Mouse (Mus musculus) natural killer cell, adult 2 months (primary cell): ENCODE results near the gene Sort1.

Experiments
- DNase-seq, 2 experiments: peaks; one replicate each; pipeline ENCODE4 v3.0.0; 2022; ENCODE audit warnings: low spot score in 2 of 2

Gene Sort1

DNA sequence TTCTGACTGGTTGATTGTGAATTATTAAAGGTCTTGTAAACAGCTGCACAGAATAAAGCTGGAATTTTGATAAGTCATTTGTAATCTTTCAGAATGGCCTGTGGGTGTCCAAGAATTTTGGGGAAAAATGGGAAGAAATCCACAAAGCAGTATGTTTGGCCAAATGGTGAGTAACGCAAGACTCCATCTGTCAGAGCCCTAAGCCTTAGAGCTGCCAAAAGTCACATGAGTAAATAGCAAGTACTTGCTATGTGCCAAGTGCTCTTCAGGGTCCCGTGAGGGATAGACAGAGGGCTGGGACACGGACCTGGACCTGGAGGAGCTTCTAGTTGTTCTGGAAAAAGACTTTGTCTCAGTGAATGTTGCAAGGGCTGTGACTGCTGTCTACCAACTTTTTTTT is 44.0 kb downstream of the Sort1 start:
- no peak for DNase-seq

DNA sequence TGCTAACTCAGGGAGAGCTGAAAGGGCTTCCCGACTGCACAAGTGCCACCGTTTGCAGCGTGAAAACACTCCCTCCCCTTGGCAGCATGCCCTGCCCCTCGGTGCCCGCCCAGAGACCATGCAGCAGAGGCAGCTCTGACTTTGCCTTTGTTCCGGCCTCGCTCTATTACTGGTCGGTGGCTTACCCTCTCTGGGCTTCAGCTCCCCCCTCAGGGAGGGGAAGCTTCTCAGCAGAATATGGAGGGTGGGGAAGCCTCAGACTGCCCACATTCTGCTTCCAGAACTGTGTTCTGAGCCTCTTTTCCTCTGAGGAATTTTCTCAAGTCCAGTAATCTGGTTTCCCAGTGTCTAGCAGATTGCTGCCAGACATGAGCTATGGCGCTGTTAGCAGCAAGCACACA is 44.6 kb downstream of the Sort1 start:
- no peak for DNase-seq

DNA sequence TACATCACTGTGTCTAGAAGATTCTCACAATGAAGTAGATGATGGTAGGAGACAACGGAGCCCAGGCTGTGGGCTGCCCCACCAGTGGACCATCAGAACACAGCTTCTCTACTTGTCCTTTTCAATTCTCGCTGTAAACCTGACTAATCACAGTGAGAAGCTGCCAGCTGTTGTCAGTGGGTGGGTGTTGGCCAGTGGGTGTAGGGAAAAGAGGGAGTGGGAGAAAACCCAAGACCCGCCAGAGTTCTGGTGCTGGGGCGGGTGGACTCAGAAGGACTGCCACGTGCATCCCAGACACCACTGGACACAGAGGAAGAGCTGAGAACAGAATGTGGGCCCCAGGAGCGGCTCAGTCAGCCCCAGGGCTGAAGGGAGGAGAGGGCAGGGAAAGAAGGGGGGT is 46.9 kb downstream of the Sort1 start:
- DNase-seq: no peak

DNA sequence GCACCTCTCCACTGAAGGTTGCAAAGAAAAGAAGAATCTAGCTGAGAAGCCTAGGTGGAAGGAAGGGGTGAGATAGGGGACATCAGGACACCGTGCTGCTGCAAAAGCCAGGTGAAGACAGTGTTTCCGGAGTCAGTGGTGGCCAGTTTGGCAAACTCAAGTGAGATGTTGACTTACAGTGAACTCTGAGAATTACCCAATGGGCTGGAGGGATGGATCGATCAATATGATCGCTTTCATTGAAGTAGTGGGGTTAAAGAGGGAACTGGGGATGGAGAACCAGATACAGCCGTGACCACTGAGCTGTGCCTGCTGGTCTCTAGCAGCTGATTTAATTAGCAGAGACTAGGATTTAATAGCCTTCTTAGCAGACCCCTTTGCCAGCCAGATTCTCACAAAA is 53.0 kb downstream of the Sort1 start:
- DNase-seq: no peak

DNA sequence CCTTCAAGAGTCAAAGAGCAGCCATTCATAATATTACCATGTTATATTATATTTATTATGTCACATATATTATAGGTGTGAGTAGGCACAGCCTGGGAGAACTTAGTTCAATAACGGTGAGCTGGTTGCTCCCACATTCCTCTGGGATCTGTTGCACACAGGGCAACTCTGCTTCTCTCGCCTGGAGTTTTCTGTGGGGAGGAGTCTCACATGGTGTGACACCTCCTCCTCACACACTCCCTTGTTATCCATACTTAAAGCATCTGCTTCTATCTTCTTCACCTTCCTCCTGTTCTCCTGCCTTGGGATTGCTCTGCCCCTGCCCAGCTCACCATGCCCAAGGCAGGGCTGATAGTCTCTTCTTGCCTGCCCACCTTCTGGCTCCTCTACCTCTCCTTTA is 57.2 kb downstream of the Sort1 start:
- no peak for DNase-seq

DNA sequence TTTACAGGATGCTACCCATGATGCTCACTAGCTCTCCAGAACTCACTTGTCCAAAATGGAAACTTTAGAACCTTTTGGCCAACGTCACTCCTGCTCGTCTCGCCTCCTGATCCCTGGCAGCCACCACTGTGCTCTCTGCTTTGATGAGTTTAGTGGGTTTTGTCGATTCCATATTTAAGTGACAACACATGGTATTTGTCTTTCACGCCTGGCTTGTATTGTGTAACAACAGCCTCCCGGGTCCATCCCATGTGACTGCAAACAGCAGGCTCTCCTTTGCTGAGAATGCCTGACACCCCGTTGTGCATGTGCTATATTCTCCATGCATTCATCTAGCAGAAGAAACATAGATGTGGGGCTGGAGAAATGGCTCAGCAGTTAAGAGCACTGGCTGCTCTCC is 58.3 kb downstream of the Sort1 start:
- DNase-seq: no peak

DNA sequence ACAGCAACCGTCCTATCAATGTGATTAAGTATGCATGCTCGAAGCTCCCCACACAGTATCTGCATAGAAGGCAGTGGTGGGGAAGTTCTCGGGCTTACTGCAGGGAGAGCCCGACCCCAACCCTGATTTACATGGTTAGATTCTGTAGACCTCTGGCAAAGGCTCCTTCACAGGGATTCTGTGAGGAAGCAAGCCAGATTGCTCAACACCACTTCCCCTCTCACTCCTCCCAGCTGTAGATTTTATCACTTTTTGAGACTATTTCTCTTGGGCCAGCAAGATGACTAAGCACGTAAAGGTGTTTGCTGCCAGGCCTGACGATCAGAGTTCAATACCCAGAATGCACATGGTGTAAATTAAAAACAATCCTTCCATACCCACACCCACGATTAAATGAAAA is 62.0 kb downstream of the Sort1 start:
- DNase-seq: no peak

DNA sequence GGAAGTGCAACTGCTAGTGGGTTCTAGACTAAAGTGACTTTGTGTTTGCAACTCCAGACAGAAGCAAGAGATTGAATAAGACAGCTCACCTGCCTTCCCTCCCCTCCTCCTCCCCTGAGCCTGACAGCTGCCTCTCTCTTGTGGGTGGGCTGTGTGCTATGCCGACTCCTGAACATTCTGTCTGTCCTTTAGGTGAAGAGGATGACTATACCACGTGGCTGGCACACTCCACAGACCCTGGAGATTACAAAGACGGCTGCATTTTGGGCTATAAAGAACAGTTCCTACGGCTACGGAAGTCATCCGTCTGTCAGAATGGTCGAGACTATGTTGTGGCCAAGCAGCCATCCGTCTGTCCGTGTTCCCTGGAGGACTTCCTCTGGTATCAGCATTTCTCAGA is 64.5 kb downstream of the Sort1 start:
- DNase-seq: no peak

DNA sequence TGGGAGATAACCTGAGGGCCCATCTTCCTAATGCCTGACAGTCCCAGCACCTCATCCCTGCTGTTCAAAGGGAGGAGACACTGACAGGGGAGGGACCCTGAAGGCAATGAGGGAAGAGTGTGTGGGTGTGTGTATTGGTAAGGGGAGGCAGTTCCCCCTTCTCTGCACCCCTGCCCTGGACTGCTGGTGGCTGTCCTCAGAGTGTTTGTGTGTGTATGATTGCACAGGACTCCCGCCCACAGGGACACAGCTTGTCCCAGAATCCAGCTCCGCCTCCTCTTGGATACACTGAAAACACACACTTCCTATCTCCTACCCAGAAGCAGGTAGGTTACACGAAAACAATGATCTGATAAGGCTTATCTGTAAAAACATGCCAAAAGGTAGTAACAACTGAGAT is 71.4 kb downstream of the Sort1 start:
- DNase-seq: no peak

DNA sequence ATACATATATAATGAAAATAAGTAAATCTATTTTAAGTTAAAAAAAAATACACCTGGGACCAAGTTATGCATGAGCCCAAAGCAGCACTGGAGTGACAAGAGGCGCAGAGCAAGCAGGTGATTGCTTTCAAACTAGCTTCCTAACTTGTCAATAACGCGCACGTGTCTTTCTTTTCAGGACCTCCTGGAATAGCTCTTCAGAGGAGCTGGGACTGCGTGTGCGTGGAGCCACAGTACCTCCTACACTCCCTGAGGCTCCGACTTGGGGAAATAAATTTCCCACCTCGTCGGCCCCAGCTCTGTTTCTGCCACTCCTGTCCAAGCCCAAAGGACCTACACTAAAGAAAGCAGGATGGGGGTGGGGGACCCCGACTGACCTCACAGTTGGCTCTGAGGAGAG is 73.2 kb downstream of the Sort1 start:
- DNase-seq: no peak

DNA sequence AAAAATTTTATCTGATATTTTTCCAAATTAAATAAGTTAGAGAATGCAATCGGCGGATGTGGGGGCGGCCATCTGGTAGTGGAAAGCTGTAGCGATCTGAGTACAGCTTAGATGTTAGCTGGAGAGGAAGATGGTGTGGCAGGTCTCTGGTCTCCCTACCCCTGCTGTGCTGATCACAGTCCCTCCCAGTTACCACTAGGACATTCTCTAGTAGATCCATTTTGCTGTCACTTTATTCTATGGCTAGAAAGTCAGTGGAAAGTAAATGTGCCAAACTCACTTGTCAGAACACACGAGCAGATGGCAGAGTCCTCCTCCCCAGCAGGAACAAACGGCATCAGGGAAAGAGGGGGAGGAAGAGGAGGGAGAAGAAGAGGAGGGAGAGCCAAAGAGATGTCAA is 74.6 kb downstream of the Sort1 start:
- no peak for DNase-seq

DNA sequence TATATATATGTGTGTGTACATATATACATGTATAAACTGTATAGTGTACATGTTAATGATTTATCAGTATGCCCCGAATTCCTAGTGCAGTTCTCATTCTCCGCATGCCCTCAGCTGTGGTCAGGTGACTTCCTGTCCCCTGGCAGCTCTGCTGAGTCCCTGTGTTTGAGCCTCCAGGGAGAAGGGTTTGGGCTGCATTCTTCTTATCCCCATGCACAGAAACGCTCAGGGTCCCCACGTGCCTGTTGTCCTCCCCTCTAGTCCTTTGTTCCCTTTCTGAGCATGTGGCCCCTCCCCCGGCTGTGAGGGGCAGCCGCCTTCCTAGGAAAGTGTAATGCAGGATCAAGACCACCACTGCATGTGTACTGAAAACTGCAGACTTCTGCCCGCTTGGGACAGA is 77.0 kb downstream of the Sort1 start:
- no peak for DNase-seq

DNA sequence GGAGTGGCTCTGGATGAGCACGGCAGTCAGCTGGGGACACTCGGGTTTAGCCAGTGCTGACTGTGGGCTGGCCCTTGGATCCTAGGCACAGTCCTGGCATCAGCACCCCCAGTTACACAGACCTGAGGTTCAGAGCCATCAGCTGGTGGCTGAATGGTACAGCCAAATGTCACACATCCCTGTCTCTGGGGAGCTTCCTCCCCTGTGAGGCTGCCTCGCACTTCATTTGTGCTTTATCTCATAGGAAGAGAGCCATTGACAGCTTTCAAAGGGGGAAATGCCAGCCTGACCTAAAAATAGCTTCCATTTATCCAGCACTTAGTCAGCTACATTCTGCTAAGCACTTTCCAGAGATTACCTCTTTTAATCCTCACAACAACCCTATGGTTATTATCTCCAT is 79.7 kb downstream of the Sort1 start:
- DNase-seq: no peak

DNA sequence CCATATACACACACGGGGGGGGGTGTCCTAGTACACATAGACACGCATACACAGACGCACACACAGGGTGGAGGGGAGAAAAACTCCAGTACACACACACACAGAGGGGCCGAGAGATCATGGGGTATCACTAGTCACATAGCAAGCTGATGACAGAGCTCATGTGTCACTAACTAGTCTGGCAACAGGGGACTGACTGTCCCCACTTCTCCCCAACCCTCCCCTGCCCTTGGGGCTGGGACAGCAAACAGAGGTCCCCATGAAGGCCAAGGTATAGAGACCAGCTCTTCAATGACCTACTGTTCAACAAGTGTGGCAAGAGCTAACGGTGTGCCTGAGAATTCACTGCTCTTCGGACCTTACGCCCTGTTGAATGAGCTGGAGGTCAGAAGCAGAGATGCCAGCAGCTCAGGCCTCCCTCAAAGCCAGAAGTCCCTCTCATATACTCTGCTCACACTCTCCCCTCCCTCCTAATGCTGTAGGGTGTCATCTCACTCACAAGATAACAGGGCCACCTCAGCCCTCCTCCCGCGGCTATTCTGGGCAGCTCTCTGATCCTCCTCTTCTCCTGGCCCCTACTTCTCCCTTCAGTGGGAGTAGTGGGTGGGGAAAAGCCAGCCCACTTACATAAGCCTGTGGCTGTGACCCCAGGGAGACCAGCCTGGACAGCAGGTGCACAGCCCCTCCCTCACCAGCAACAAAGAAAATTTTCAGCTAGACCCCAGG is 80.6 kb downstream of the Sort1 start, which contains the start of gene Mybphl:
Gene Mybphl, plus strand, starts transcription at position 642 of the 726 bp plus-strand sequence.
- DNase-seq: no peak

DNA sequence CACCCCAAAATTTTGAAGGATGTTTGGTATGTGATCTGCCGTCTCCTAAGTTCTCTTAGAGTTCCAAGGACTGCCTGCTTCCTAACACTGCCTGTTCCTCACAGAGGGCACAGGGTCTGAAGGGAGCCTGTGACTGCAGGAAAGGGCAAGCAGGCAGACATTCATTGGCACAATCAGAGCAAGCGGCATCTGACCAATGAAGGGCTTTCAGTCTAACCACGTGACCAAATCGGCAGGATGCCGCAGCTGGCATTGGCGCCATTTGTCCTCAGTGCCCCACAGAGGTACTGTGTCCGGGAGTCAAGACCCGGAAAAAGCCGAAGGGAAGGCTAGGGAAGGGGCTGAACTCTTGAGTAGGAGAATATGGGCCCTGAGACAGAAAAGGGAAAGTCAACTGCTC is 83.3 kb downstream of the Sort1 start:
- no peak for DNase-seq

DNA sequence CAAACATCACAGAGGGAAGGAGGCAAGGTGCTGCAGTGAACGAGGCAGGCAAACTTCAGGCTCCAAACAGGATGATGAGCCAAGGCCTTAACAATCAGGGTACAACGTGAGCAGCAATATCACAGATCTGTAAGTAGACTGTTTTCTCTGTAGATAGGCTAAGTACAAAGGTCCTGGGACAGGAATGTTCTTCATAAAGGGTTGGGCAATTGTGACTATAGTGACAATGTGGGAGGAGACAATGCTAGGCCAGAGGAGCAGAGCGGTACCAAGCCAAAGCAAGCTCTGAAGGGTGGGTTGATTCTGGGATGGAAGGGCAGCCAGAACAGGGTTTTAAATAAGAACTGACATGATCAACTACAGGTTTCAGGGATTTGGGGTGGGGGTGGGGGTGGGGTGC is 83.9 kb downstream of the Sort1 start:
- no peak for DNase-seq

DNA sequence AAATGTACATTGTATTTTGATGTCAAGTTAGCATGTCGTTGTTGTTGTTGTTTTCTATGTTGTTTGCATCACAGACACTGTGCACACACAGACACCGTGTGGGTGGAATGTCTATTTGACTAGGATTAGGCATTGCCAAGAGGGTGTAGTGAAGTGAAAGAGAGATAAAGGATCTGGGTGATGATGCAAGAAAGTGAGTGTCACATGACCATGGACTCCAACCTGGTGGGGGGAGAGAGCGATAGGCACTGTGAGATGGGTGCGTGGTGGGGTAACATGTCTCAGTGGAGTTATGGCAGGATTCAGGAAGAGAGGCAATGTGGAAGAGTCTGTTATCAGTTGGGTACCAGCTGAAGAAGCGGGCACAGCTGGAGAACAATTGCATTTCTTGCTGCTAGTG is 84.8 kb downstream of the Sort1 start:
- no peak for DNase-seq

DNA sequence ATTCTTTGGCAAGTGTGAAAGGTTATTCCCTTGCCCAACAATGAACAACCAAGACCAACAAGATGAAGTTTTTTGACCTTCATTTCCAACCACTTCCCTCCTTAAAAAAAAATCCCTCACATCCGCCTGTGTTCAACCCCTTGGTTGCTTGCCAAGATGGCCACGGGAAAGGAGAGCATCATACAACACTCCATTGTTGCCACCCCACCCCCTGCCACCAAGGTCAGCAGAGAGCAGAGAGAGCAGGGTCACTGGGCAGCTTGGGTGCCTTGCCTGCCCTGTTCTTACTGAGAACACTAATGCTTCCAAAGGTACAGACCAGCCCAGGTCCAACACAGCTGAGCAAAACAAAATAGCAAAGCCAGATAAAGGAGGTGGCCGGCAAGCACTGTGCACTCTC is 88.4 kb downstream of the Sort1 start:
- DNase-seq: no peak

DNA sequence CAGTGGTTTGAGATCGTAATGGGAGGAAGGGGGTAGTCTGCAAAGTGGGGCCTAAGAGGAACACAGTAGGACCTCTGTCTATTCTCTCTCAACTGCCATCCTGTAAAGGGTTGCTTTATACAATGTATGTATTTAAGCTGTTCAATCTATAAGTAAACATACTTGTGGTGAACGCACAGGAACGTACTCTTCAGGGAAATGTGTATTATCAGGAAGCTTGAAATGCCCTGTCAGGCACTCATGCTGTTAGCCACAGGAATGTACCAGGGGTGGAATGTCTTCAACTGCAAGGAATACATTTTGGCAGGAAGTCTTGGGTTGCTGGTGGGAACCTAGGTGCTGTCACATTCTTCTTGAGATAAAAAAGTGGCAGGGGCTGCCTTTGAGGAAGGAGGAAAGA is 88.8 kb downstream of the Sort1 start:
- no peak for DNase-seq

DNA sequence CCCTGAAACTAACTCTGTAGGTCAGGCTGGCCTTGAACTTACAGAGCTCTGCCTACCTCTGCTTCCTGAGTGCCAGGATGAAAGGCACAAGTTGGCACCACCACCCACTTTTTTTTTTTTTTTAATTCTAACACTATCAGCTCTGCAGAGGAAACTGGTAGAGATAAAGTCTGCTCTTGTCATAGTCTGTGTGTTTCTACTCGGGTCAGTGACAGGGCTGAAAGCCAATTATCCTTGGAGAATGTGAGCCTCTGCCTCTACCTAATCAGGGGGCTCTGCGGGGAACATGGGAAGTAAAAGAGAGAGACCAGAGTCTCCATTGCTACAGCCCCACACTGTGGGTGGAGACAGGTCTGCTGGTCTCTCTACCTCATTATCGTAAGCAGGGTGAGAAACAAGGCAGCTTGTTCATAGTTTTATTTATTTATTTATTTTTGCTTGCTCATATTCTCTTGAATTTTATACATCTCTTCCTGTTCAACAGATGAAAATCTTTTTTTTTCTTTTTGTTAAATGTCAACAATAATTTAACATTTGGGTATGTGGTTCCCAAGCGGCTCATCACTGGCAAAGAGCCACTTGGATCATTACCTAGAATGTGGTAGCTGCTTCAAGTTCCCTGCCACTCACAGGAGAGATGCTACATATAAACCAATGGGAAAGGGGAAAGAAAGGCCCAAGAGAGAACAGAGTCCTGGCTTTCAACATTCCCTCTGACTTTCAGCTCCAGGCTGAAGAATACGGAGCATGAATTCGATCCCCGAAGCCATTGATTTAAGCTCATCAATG is 95.2 kb downstream of the Sort1 start:
- DNase-seq: no peak

DNA sequence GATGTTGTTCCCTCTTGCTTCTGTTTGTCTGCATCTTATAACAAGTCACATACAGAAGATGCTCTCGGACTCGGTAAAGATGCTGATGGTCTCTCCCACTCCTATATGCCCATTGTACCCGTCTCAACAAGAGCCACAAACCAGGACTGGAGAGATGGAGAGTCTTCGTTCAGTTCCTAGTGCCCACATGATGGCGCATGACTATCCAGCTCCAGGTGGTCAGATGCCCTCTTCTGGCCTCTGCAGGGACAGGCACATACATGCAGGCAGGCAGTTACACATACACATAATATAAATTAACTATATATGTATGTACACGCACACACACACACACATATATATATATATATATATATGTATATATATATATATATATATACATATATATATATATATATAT is 96.8 kb downstream of the Sort1 start:
- no peak for DNase-seq

DNA sequence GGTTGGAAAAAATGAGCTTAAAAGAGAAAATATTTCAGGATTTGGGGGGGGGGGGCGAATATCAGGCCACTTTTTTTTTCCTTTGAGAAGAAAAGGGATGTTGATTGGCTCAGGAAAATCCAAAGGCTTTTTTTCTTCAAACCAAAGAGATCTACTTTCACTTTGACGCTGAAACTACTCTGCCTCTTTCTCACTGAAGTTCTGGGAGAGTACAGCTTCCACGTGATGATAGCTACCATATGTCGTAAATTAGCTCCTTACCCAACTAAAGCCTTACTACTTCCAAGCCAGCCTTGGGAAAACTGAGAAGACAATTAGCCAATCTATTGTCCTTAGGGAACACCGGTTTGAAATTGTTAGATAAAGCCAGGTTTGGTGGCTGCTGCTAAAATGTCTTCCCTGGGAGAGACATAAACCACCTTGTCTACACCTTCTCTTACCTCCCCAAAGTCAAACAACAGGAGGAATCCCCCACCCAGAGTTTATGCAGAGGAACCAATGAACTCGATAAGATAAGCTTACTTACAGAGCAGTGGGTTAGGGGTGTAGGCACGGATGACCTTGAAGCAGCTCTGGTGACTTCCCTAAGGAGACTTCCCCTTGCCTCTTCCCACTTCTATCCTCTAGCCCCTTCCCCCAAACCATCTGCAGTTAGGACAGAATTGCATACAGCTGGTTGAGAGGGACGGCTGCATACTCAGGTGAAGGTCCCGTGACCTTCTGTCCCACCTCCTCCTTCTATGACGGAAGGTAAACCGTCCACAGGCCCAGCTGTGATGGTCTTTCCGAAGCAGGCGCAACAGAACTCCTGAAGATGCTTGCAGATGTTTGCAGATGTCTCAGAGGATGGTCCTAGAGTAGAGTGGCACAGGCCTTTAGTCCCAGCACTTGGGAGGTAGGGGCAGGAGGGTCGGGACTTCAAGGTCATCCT is 98.3 kb downstream of the Sort1 start:
- peak in 1 of 2 experiments; percentile 6 for DNase-seq
